Mouse (Mus musculus) kidney, adult 9 months (tissue): ENCODE measurements around the gene Glcci1.
"Not testable (repeated sequence)": the region's sequence is repeated elsewhere in the genome, so short reads cannot be mapped to it uniquely, and the experiment has no call there.

ENCODE experiments used
- DNase-seq: peaks from one replicate; pipeline ENCODE4 v3.0.0; 2022

Gene Glcci1

DNA sequence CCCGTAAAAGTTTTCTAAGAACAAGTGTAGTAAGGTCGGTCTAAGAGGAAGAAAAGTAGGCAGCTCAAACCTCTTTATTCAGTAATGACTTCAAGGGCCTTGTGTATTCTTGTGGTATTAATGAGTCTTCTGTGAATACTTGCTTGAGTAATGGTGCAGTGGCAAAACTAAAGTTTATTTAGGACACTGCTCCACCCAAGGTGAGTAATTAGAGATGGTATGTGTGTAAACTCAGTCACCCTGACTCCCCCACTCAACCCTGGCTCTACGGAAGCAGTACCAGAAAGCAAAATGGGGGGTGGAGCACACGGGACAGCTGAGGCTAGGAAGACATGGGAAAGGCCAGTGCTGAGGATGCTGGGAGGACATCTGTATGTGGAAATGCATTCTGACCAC lies 13.6 kb upstream of the Glcci1 start:
- DNase-seq: no peak

DNA sequence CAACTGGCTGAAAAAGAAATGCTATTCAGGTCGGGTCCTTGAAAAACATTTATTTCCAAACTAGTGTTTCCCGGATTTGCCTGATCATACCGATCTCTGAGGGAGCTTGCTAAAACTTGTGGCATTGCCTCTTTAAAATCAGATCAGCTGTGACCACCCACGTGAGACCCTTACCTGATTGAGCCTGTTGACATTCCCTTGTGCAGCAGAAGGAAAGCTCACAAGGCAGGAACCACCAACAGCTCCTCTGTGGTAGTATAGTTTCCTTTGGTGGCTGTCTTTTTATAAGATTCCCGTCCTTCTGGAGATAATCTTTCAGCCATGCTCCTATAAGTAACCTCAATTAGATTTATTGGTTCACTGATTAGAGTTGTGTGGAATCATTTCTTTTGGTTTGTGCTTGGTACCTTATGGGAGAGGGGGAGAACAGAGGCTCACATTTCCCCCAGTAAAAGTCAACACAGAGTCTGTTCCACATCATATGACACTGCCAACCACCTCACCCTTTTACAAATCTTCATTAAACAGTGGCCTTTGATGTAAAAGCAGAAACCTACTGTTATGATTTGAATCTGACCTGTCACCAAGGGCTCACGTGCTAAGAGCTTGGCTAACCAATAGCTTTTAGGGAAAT lies 12.0 kb upstream of the Glcci1 start:
- DNase-seq: no peak

DNA sequence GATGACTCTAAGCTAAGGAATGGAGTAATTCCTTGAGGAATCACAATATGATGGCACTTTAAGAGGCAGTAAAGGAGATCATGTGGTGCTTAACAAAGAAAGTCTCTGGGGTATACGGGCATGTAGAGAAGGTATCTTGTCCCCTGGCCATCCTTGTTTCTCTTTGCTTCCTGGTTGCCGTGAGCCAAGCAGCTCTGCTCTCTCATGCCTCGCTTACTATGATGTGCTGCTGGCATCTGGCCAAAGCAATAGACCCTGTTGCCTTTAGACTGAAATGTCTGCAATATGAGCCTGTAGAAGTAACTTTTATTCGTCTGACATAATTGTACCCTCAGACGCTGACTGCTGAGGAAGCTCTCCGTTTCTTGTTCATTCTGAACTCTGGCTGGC lies 11.5 kb upstream of the Glcci1 start:
- DNase-seq: no peak

DNA sequence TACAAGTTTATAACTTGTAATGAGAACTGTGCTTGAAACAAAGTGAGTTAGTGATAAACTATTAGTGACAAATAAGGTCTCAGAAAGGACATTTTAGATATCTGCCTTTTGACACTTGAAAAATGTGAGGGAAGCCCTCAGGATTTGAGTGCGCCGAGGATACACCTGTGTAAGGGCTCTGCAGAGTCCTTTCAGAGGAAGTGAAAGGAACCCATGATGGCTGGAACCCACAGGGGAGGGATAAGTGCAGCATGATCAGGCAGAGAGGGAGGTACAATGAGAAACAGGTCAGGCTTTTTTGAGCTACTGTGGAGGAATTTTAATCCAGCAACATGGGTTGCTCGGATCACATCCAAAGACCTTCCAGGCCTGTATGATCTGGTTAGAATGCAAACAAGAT lies 10.4 kb upstream of the Glcci1 start:
- no peak for DNase-seq

DNA sequence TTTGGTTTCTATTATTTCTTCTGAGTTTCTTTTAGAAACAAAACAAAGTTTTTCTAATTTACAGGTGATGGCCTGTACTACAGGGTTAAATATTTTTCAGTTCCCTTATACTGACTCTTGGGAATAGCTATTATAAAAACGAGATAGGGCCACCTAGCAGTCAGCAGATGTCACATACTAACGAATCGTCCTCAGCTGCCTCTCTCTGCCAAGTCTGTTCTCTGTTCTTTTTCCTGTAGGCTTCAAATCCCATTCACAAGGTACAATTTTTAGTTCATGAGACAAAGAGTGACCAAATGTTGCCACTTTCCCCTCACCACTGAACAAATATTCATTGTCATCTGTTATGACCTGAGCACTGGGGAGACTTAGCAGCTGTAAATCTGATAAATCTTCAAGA lies 5.4 kb upstream of the Glcci1 start:
- DNase-seq: no peak

DNA sequence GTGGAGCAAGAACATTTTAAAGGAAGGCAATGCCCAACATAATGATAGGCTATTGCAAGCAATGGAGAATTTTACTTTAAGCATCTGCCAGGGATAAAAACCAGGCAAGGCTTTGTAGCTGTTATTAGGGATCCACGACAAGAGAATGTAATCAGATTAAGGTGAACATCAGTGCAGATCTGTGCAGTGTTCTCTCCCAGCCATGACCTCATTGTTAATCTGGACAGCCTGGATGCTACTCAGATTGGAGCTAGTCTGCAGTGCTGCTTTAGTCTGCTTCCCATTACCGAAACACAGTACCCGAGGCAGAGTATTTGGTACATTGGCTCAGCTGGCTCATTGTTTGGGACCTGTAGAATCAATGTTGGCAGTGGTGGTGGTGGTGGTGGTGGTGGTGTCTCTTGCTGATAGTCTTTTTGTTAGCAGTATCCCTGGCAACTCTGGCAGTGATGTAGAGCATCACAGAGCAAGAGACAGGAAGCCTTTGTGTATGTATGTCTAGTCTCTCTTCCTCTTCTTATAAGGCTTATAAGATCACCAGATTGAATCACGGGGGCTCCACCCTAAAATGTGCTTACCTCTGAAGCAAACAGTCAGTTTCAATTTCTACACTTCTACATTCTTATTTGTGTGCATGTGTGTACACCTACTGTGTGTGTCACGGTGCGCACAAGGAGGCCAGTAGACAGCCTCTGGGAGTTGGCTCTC lies 4.7 kb upstream of the Glcci1 start:
- DNase-seq: no peak

DNA sequence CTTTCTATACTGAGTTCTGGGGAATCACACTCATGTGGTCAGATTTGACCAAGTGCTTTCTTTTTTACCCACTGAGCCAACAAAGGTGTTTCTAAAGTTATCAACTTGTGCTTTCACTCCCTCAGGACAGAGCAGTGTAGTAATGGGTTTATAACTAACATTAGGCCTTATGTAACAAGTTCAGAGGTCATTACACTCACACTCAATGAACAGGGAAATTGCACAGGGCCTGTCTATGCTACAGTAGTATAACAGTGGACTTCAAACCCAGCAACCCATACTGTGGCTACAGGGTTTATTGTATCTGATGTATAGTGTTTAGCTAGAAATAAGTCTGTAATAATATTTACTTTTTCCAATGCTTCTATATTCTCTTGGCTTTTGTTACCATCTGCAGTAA lies 2.8 kb upstream of the Glcci1 start:
- DNase-seq: peak; percentile 74

DNA sequence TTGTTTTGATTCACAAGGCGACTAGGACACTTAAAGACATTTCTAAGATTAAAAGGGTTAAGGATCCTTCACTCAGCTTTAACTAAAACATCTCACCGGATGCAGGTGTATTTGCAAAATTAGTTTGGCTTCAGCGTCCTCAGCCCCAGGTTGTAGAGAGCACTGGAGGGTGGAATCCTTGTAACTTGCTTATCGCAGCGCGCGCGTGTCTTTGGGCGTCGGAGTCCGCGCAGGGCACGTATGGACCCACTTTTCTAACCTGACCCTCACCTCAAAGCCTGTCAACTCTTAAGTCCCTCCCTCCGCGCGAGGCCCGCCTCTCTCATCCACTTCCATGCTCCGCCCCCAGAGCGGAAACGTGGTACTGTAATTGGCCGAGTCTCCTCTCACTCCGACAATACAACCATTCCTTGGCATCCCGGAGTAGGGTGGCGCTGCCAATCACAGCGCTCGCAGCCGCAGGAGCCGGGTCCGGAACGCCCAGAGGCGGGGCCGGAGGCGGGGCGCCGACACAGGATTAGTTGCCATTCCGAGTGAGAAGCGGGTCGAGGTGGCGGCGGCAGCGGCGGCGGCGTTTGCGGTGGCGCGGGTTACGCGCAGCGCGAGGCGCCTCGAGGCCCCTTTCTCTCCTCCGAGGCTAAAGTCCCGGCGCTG lies 390 bp upstream of the Glcci1 start:
- DNase-seq: peak; percentile 100

DNA sequence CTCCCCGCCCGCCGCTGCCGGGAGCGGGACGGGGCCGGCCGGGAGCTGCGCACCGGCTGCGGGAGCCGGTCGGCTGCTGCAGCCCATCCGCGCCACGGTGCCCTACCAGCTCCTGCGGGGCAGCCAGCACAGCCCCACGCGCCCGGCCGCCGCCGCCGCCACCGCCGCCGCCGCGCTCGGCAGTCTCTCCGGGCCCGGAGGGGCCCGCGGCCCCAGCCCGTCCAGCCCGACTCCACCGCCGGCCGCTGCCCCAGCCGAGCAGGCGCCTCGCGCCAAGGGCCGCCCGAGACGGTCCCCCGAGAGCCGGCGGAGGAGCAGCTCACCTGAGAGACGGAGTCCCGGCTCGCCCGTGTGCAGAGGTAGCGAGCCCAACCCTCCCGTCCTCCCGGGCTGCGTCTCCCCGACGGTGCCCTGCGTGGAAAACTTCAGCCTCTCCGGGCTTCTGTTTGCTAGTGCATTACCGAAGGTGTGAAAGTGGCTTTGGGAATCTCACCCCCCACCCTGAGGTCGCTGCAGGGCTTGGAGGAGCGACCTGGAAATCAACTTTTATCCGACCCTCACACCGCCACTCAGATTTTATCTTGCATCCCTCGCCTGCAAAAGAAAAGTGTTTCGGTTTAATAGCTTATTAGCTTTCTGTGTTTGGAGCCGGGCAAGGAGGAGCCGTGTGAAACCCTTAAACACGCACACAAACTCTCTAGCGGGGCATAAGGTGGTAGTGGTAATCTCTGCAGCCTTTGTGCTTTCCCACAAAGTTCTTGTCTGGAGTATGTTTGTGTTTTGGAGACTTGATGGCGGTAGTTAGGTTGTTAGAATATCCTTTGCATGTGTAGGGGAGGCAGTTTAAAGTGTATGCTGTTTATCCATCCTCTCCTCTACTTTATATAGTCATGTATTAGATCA lies 812 bp downstream of the Glcci1 start:
- peak; percentile 35 for DNase-seq

DNA sequence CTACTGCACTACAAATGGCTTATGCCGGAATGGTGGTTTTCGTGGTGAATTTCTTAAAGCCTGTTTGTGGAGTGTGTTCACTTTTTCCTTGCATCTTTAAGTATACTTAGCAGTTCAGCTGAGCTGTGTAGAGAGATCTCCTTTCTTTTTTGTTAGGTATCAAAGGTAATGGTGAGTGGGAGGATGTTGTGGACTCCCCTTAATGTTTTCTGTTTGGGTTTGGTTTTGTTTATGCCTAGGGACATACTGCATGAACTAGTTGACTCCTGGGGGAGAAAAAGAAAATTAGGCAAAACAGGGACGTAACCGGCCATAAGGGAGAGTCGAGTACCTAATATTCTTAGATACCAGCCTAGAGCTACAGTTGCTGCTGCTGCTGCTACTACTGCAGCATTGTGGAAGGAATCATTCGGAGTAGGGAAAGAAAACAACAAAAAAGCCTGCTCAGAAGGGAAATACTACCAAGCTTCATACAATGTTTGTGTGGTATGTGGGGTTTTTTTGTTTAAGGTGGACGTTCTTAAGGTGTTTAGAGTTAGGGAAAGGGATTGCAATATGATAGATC lies 1.5 kb downstream of the Glcci1 start:
- no peak for DNase-seq

DNA sequence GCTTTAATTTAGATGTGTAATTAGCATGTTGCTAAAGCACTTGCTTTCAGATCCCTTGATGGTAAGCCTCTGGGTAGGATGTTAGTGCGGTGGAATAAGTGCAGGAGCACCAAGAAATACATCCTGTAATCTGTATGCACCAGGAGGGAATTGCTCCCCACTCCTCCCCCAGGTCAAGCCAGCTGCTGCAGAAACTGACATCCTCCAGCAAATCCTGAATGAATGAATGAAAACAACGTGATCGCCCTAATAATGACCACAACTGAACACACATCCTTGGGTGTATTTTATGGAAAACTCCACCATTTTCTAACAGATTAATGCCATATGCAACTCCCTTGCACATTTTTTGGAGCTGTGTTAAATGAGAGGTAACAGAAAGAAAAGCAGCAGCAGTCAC lies 2.0 kb downstream of the Glcci1 start:
- no peak for DNase-seq

DNA sequence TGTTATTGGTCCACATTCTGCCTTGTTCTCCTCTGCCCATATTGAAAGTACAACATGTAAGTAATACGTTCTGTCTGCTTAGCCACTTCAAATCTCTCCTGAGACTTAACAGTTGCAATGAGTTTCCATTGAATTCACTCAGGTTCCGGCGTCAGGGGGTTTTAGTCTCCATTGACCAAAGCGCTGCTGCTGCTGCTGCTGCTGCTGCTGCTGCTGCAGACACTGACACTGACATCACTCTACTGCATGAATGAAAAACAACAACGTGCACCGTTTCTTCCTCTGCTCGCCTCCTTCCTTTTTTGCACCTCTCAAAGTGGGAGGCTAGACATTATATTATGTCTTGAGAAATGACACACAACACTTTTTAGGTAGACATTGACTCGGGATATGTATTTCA lies 3.0 kb downstream of the Glcci1 start:
- DNase-seq: no peak

DNA sequence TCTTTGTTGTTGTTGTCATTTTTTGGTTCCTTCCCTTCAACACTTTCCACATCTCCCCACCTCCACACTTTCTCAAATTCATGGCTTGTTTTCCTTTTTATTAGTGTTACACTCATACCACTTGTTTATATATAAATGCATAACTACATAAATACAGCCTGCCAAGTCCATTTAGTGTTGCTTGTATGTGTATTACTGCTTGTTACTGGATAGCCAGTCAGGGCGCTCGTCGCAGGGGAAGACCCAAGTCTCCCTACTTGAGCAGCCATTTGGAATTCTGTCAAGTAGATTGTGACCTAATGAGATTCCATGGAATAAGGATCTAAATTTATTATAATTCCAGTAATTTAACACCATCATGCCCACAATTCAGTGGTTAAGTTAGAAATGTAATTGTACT lies 10.3 kb downstream of the Glcci1 start:
- DNase-seq: no peak

DNA sequence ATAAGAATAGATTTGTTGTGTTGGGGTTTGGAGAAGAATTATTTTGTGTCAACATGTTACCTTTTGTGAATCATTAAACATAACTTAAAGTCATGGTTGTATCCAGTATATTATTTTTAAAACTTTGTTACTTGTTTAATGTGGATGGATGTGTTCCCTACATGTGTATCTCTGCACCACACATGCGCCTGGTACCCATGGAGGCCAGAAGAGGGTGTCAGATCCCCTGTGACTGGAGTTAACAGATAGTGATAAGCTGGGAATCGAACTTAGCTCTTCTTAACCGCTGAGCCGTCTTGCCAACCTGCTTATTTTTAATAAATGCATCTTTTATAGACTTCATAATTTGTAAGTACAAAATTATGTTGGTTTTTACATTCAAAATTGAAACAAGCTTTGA lies 11.8 kb downstream of the Glcci1 start:
- DNase-seq: no peak

DNA sequence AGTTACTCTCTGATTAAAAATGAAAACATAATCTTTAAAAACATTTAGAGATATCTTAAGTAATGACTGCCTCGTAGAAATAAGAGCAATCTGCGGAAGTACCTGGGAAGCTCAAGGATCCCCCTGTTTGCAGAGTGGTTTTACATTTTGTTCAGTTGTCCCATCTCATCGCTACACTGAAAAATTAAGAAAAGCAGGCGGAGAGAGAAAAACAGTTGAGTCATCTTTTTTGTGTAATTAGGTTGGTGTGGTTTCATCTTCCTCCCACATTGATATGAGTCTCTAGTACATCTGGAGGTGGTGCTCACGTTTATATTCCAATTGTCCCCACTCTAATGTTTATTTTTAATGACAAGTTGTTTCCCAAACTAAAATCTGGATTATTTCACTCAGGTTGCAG lies 15.3 kb downstream of the Glcci1 start:
- no peak for DNase-seq

DNA sequence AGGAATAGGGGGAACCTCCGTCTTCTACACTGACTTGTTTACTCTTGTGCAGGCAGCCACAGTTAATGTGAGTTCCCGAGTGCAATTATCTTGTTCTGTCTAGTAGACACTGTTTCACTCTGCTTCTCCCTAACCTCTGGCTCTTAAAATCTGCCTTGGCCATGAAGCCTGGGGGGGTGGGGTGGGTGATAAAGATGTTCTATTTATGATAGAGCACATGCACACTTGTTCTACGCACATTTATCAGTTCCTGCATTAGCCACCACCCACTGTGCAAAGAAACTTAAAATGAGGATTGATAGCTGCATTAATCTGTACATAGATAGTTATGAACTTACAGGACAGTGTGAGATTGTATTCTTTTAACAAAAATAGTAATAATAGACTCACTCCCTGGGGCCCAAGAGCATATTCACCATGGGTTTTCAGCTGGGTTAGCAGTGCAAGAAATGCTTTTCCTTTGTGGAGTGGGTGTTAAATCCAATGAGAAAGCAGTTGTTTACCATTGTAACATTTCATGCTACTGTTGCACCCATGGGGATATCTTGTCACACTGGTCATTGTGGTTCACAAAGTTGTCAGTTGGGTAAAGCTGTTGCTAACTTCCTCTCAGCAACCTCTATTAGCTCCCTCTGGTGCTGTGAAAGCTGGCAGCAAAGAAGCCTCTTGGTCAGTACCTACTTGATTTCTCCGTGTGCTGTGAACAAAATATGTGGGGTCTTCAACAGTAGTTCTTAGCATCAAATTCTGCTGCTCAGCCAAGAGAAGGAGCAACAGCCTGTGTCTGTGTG lies 21.9 kb downstream of the Glcci1 start:
- no peak for DNase-seq

DNA sequence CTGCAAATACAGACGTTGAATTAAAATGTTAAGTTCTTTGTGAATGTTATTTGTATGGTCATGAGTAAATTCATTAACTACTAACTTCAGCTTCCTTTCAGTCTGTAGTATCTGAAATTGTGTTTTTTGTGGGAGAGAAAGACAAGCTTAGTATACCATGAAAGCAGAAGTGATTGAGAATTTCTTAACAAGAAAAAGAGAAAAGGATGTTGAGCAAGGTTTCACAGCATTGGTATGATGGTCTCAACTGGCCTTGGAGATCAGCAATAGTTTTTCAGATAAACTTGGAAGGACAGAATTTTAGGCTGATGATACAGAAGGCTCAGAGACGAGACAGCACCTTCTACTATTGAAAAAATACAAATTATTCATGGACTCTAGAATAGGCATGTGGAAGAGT lies 27.5 kb downstream of the Glcci1 start:
- no peak for DNase-seq

DNA sequence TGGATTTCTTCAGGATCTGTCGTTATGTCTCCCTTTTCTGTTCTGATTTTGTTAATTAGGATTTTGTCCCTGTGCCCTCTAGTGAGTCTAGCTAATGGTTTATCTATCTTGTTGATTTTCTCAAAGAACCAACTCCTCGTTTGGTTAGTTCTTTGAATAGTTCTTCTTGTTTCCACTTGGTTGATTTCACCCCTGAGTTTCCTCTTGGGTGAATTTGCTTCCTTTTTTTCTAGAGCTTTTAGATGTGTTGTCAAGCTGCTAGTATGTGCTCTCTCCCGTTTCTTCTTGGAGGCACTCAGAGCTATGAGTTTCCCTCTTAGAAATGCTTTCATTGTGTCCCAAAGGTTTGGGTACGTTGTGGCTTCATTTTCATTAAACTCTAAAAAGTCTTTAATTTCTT lies 32.1 kb downstream of the Glcci1 start:
- not testable (repeated sequence) for DNase-seq

DNA sequence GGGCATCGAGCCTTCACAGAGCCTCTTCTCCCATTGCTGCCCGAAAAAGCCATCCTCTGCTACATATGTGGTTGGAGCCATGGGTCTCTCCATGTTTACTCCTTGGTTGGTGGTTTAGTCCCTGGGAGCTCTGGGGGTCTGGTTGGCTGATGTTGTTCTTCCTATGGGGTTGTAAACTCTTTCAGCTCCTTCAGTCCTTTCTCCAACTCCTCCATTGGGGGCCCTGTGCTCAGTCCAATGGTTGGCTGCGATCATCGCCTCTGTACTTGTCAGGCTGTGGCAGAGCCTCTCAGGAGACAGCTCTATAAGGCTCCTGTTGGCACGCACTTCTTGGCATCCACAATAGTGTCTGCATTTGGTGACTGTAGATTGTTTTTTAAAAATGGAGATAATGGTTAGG lies 35.4 kb downstream of the Glcci1 start:
- no peak for DNase-seq

DNA sequence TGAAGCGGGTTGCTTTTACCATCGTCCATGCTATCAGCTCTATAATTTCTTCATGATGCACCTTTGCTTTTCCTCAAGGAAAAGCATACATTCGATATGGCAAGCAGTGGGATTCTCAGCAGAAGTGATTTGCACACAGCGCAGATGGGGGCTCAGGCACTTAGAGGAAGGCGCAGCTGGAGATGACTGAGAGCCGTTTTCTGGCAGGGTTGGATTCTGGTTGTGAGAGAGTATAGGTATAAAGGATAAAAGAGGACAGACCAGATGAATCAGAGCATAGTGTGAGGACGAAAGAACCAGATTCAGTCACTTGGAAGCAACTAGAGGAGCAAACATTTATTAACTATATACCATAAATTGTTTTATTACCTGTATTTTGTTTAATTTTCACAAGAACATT lies 36.4 kb downstream of the Glcci1 start:
- DNase-seq: no peak

DNA sequence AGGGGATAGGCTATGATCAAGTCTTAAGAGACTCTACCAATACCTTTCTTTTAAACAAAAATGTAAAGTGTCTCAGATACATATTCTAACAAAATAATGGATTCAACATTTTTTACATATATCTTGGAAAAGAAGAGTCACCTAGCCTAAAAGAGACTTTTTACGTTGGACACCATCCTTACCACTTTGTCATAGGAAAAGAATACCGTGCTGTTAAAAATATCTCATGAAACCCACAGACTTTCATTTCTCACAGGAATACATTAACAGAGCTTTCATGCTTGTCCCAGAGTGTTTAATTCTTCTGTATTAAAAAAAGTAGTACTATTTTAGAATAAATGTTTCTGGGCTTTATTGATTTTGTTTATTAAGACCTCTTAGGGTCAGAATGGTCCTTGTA lies 41.8 kb downstream of the Glcci1 start:
- DNase-seq: no peak

DNA sequence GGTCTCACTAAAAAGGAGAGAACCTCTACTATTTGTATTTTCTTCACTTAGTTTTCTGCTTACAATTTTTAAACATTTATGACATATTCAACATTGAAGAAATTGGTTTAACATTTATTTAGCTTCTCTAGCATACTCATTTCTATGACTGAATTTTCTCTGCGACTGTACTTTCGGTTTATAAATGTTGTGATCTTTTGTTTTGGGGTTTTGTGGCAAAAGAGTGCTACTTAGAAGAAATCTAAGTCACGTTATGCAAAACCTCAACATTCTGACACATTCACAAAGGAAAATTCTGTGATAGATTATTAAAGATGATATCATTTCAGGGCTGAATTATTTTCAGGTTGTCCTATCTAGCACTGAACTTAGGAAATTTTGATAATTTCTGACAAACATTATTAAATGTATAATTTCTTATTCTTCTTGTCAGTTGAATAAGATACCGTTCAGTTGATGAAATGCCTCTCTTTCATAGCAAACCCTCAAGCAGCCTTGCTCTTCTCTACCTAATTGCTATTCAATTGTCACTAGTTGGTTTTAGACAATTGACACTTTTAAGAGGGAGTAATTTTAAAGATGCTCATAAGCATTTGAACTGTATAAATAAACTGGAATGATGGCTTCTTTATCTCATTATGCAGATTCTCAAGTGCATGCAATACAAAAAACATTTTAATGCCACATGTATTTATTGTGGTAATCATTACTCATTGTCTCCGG lies 47.6 kb downstream of the Glcci1 start:
- DNase-seq: no peak
